Mouse (Mus musculus) thymus, adult 2 months (tissue): ENCODE data around the gene Ins2.
A peak's percentile ranks its signal among the peaks of the same experiment; 100 is the strongest.

Experiments
- CTCF ChIP-seq: fragments of 200-500 bp; IDR thresholded peaks from 2 replicates; pipeline ENCODE4 v1.5.1; 2012; ENCODE audit warnings: mild to moderate bottlenecking, control low read depth, low read length, moderate library complexity, borderline replicate concordance; ENCODE audit not compliant: control insufficient read depth, poor library complexity, insufficient read depth; ENCODE audit errors: extremely low read depth
- POLR2A ChIP-seq: fragments of 200-500 bp; IDR thresholded peaks from 2 replicates; pipeline ENCODE4 v1.6.1; 2012; ENCODE audit warnings: mild to moderate bottlenecking, low read length, control low read depth, moderate library complexity; ENCODE audit not compliant: control insufficient read depth, poor library complexity, insufficient read depth; ENCODE audit errors: extremely low read depth

DNA sequence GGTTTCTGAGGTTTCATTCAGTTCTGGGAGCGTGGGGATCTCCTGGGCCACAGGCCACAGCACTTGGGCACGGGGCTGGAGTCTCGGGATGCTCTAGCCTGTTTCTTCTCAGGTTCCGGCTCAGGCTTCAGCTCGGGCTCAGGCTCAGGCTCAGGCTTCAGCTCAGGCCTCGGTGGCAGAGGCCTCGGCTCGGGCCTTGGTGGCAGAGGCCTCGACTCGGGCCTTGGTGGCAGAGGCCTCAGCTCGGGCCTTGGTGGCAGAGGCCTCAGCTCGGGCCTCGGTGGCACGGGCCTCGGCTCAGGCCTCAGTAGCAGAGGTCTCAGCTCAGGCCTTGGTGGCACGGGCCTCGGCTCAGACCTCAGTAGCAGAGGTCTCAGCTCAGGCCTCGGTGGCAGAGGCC, 75.7 kb downstream of the Ins2 start:
- TF ChIP-seq POLR2A (no peak), CTCF (0 out of 2 replicates have a peak, but pooled peaks have one; percentile 11)
